Mouse (Mus musculus) bone marrow, adult 2 months (tissue): ENCODE data around the gene Uxs1. TPM values are rescaled to one million over a fixed set of nuclear protein-coding genes. Genes with fewer than 3 reads are reported as not detected.

Experiments used
- H3K27ac ChIP-seq: fragments of 200-500 bp; 2 replicates; pipeline ENCODE4 v1.5.1; 2012; ENCODE audit warnings: low read depth, mild to moderate bottlenecking, control low read depth, inconsistent platforms, low read length; ENCODE audit not compliant: control insufficient read depth, poor library complexity, insufficient read depth
- H3K4me1 ChIP-seq: fragments of 200-500 bp; 2 replicates; pipeline ENCODE4 v1.6.1; 2011; ENCODE audit warnings: low read length; ENCODE audit not compliant: control insufficient read depth, insufficient read depth
- H3K4me3 ChIP-seq: fragments of 200-500 bp; replicated peaks from 2 replicates; pipeline ENCODE3; 2011; ENCODE audit warnings: mild to moderate bottlenecking, low read depth, low read length, control low read depth; ENCODE audit not compliant: control insufficient read depth
- CTCF ChIP-seq: fragments of 200-500 bp; IDR thresholded peaks from 2 replicates; pipeline ENCODE4 v1.5.1; 2011; ENCODE audit warnings: low read length, control low read depth; ENCODE audit not compliant: control insufficient read depth, insufficient read depth
- POLR2A ChIP-seq: fragments of 200-500 bp; IDR thresholded peaks from 2 replicates; pipeline ENCODE4 v1.6.1; 2011; ENCODE audit warnings: low read depth, mild to moderate bottlenecking, control low read depth, low read length, borderline replicate concordance; ENCODE audit not compliant: control insufficient read depth
- WGBS: fragments of 180-500 bp; shearing (Covaris S2); methylation state at CpG from one replicate; pipeline ENCODE4 v1.1.7; 2018; 5-methylcytosine and 5-hydroxymethylcytosine counted together
- polyA plus RNA-seq: library from polyadenylated mRNA; stranded (reverse); fragments of >200 nt; gene quantifications from 2 replicates; pipeline ENCODE4 v1.2.4, GENCODE M21; 2011; ENCODE audit warnings: low replicate concordance; ENCODE audit not compliant: missing spikeins, insufficient read depth, insufficient read length

Gene Uxs1
- polyA plus RNA-seq, 1 experiment, result 7.8 TPM

DNA sequence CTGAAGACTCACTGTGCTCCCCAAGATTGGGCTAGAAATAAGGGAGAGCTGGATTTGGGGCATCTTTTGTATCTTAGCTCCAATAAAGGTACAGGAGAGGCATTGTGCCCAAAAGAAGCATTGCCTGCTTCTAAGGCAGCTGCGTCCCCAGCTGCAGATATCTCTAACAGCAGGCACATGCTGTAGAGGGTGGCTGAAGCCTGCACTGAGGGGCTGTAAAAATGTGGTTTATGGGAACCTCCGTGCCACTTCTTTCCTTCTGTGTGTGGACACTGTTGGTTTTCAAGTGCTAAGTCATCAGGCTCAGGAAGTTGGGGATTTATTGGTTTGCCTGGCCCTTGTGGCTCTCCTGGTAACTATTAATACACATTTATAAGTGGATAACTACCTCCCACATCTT, 108.8 kb downstream of the Uxs1 start:
- TF ChIP-seq POLR2A, result no peak
- no peak for TF ChIP-seq CTCF
- WGBS, result 11% methylated on average over 2 of the region's 2 CpGs
- H3K4me3 ChIP-seq, result no peak overlapping the region
- H3K27ac ChIP-seq, result no peak overlapping the region
- no peaks in the 10 kb centered on the region for H3K4me1 ChIP-seq

DNA sequence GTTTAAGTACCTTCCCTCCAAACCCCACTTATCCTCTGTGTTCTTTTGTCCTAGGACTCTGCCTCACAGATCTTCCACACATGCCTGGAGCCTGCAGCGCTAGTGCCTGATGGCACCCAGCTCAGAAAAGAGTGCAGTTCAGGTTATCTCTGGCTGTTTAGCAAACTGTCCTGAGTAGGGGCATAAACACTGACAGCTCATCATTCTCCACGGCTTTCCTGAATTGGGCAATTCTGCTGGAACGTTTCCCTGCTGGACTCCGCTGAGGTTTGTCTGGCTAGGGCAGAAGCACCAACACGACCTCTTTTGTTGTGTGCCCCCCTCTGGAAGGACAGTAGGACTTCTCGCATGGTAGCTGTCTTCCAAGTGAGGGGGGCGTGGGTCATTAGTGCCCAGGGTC, 109.6 kb downstream of the Uxs1 start:
- TF ChIP-seq POLR2A (no peak), CTCF (no peak)
- WGBS, result 71% methylated on average over 7 of the region's 7 CpGs
- no peak overlapping the region for H3K4me3 ChIP-seq
- H3K4me1 ChIP-seq, result no peaks in the 10 kb centered on the region
- no peak overlapping the region for H3K27ac ChIP-seq

DNA sequence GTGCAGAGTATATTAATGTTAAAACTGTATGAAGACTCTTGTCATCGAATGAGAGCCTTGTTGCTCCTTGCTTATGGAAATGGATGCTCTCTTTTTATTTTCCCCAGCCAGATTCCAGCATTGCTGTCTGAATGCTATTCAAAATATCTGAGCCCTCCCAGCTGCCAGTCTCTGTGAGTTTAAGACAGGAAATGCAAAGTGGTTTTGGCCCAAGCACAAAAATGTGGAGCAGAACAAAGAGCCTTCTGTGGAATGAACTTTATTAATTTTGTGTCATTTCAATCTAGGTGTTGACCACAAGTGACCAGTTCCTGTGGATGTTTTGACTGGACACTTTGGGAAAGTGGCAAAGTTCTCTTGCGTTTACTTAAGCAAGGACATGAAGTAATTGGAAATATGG, 112.8 kb downstream of the Uxs1 start:
- TF ChIP-seq CTCF, result no peak
- no peak for TF ChIP-seq POLR2A
- Histone ChIP-seq H3K27ac (no peak overlapping the region), H3K4me1 (no peaks in the 10 kb centered on the region), H3K4me3 (no peak overlapping the region)
- WGBS, result 69% methylated on average over 2 of the region's 2 CpGs

DNA sequence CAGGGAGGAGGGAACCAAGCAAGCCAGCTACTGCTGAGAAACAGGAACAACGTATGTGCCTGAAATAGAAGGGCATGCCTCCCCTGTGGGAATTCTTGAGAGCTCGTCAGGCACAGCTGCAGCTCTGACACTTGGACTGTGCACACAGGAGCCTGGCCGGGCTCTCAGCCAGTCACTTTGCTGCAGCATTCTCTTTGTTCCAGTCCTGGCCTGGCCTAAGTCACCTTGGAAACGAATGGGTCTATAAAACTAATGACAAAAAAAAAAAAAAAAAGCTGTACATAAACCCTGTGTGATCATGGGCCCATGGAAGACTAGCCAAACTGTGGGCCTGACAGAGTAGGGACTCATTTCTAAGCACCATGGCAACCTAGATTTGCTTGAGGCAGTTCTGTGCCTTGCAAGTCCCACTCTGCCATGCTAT, 129.0 kb downstream of the Uxs1 start:
- H3K4me1 ChIP-seq, result no peaks in the 10 kb centered on the region
- H3K4me3 ChIP-seq, result no peak overlapping the region
- H3K27ac ChIP-seq, result no peak overlapping the region
- 34% methylated on average over 4 of the region's 4 CpGs for WGBS
- TF ChIP-seq CTCF, result no peak
- TF ChIP-seq POLR2A, result no peak

Other genes with a start within 250 kb of the Uxs1 start
- 1.7 TPM in 1 of 2 replicates, not detected in the other for gene 1500015O10Rik, start 97.2 kb downstream of the Uxs1 start, polyA plus RNA-seq
- gene Tpp2, start 105.8 kb upstream of the Uxs1 start, polyA plus RNA-seq, result 12.6 and 22.4 TPM in 2 replicates
- not detected in 2 replicates for gene Mettl21c, start 192.2 kb upstream of the Uxs1 start, polyA plus RNA-seq
- 0.43 and 0.92 TPM in 2 replicates for gene Gm8251, start 234.1 kb upstream of the Uxs1 start, polyA plus RNA-seq